Mouse (Mus musculus): ENCODE measurements around the gene Ankrd44.

DNA sequence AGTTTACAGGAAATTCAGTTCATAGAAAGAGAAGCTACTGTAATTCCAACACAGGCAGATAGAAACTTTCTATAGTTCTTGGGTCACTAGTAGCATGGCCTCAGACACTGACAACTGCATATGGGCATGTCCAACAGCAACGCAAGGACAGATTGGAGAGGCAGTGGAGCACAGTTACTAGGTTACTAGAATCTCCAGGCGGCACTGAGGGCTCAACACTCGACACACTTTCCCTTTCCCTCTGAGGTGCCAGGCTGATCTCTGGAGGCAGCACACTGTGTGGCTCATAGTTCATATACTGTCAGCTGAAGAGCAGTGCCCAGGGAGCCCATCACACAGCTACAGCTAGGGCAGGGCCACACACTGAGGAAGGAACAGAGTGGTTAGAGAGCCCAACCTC lies 118.4 kb downstream of the Ankrd44 start:
- TF ChIP-seq CTCF (IDR thresholded peaks at IDR 0.05; ENCODE audit: control insufficient read depth, insufficient read depth, insufficient read length) (no peak), MYOD1 (IDR thresholded peaks at IDR 0.05; ENCODE audit: control insufficient read depth, insufficient read length, low read depth) (no peak), USF1 (IDR thresholded peaks at IDR 0.05; ENCODE audit: low read depth) (no peak)
